Mouse (Mus musculus): ENCODE data around the gene Fam78a. TPM values are rescaled to one million over a fixed set of nuclear protein-coding genes. Genes with fewer than 3 reads are reported as not detected.
"Not testable (repeated sequence)": the region's sequence is repeated elsewhere in the genome, so short reads cannot be mapped to it uniquely, and the experiment has no call there.

Gene Fam78a
- total RNA-seq, 2 experiments from 2014 or later, result 9.0 to 9.7 TPM

DNA sequence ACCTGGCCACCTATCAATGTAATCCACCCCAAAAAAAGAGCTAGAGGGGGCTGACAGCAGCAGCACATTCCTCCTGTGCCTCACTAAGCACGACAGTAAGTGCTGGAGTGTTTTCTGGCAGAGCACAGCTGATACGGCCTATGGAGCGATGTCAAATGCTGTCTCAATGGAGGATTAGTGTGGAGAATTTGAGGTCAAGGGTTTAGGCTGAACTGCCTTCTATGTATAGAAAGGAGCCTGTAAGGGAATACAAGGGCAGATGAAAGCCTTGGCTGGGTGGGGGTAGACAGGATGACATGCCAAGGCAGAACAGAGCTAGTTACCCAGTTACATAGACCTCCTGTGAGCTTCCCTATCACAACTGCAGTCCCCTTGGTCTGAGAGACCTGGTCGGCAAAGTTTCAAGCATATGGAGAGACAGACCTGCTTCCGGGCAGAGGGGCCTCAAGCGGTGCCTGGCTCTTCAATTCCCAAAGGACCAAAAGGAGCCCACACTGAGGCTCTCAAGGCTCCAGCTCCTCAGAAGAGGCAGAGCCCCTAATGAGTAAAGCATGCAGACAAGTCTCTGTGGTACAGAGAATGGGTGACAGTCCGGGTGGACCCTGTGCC, 29.2 kb downstream of the Fam78a start:
- no peak for DNase-seq (ENCODE audit: extremely low spot score in 1 of 2, low spot score in 2 of 2)
- H3K4me3 ChIP-seq, result no peak overlapping the region
- intact Hi-C loops (cut with DNase I), result no loop called here
- TF ChIP-seq CTCF (IDR thresholded peaks at IDR 0.05), result no peak
- H3K27ac ChIP-seq, result no peak overlapping the region

DNA sequence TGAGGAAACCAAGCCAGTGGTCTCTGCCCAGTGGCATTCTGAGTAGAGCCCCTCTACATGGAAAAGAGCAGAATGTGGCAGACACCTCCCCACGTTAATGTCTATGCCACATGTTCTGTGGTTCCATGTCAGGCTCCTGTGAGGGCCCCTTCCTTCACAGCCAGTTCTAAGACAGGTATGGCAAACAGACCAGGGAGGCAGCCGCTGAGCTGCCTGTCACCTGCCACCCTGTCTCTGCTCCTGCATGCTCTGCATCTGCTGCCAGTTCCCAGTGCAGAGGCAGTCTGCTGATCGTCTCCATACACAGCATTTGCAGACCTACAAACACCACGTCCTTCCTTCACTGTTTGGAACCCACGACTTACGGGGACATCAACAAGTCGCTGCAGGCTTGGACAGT, 32.2 kb downstream of the Fam78a start:
- Histone ChIP-seq H3K4me3 (no peak overlapping the region), H3K27ac (no peak overlapping the region)
- TF ChIP-seq CTCF (IDR thresholded peaks at IDR 0.05), result no peak
- no peak for DNase-seq (ENCODE audit: extremely low spot score in 1 of 2, low spot score in 2 of 2)
- intact Hi-C loops (cut with DNase I), result no loop called here

GRCm38 (mm10) chr2:32051791-32052190, 32.9 kb downstream of the Fam78a start:
- no peak for TF ChIP-seq CTCF (IDR thresholded peaks at IDR 0.05)
- Histone ChIP-seq H3K27ac (no peak overlapping the region), H3K4me3 (no peak overlapping the region)
- intact Hi-C loops (cut with DNase I), result no loop called here
- DNase-seq (ENCODE audit: extremely low spot score in 1 of 2, low spot score in 2 of 2), result no peak

DNA sequence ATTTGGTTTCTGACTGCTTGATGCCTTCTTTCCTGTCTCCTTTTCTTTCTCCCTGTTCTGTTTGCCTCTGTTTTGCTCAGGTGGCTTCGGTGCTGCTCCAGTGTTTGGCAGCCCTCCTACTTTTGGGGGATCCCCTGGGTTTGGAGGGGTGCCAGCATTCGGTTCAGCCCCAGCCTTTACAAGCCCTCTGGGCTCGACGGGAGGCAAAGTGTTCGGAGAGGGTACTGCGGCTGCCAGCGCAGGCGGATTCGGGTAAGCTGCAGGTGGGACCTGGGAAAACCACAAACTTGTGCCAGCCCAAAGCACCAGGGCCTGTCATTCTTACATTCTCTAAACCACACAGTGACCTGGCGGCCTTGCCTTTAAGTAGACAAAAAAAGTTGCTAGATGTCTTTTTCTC, 37.3 kb downstream of the Fam78a start:
- no peak overlapping the region for H3K27ac ChIP-seq
- intact Hi-C loops (cut with DNase I), result no loop called here
- no peak for DNase-seq (ENCODE audit: extremely low spot score in 1 of 2, low spot score in 2 of 2)
- no peak for TF ChIP-seq CTCF (IDR thresholded peaks at IDR 0.05)
- no peak overlapping the region for H3K4me3 ChIP-seq

DNA sequence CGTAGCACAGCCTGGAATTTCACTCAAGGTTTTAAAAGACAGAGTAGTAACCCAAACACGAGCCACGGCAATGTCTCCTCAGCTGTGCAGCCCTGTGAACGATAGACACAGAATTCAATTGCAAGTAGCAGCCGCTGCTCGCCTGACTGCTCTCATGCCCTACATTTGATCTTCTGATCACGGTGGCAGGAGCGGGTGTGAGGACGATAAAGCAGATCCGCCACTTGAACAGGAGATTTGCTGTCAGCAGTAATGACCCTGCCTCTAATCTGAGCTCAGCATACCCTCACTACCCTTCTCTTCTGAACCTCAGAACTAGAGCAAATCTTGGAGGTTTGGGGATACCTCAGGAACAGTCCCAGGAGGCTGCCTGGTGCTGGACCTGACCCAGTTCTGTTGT, 38.6 kb downstream of the Fam78a start:
- TF ChIP-seq CTCF (IDR thresholded peaks at IDR 0.05), result no peak
- no peak overlapping the region for H3K27ac ChIP-seq
- no peak for DNase-seq (ENCODE audit: extremely low spot score in 1 of 2, low spot score in 2 of 2)
- no peak overlapping the region for H3K4me3 ChIP-seq
- intact Hi-C loops (cut with DNase I), result no loop called here

GRCm38 (mm10) chr2:32045375-32045774, 39.3 kb downstream of the Fam78a start:
- TF ChIP-seq CTCF (IDR thresholded peaks at IDR 0.05), result no peak
- intact Hi-C loops (cut with DNase I), result no loop called here
- DNase-seq (ENCODE audit: extremely low spot score in 1 of 2, low spot score in 2 of 2), result no peak
- Histone ChIP-seq H3K4me3 (no peak overlapping the region), H3K27ac (no peak overlapping the region)

DNA sequence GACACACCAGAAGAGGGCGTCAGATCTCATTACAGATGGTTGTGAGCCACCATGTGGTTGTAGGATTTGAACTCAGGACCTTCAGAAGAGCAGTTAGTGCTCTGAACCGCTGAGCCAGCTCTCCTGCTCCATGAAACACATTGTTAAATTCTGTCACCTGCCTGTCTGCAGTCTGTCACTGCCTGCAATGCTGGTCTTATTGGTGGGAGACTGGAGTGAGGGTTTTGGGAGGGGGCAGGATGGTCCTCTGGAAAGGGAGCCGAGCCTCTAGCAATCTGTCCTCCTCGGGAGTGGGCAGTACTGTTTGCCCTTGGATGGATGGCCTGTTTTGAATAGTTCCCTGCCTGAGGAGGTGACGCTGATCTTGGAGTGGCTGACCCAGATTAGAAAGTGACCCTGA, 40.8 kb downstream of the Fam78a start:
- no peak for DNase-seq (ENCODE audit: extremely low spot score in 1 of 2, low spot score in 2 of 2)
- peak; percentile 5; the same call in 1 of the 2 replicates for TF ChIP-seq CTCF (IDR thresholded peaks at IDR 0.05)
- Histone ChIP-seq H3K27ac (no peak overlapping the region), H3K4me3 (no peak overlapping the region)
- intact Hi-C loops (cut with DNase I), result no loop called here

- intact Hi-C loops (cut with DNase I), result no loop called here
- no peak for DNase-seq (ENCODE audit: extremely low spot score in 1 of 2, low spot score in 2 of 2)
- Histone ChIP-seq H3K27ac (no peak overlapping the region), H3K4me3 (no peak overlapping the region)
- no peak for TF ChIP-seq CTCF (IDR thresholded peaks at IDR 0.05)
Observed at GRCm38 (mm10) chr2:32041087-32041486, 43.6 kb downstream of the Fam78a start.

GRCm38 (mm10) chr2:32040646-32041045, 44.0 kb downstream of the Fam78a start:
- H3K27ac ChIP-seq; intact Hi-C loops (cut with DNase I); H3K4me3 ChIP-seq; DNase-seq (ENCODE audit: extremely low spot score in 1 of 2, low spot score in 2 of 2): not testable (repeated sequence)

DNA sequence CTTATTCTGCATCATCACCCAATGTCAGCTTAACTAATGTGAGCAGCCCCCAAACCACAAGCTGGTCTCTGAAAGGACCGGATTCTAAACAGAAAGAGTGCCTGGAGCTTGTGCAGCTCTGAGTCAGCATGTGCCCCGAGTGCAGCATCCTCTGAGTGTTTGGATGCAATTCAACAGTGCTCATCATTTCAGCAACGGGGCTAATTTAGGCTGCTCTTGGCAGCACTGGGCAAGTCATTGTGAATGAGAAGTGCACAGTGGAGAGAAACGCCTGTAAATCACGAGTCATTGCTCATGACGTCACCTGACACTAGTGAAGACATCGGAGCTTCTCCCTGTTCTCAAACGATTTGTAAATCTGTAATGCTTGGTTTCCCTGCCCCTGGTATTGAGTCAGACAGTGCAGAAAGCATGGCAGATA, 46.0 kb downstream of the Fam78a start:
- no peak overlapping the region for H3K4me3 ChIP-seq
- intact Hi-C loops (cut with DNase I), result loop anchor here (5.0 kb wide), 1 partner anchor 94 kb away; no protein-coding TSS in a partner anchor
- DNase-seq (ENCODE audit: extremely low spot score in 1 of 2, low spot score in 2 of 2), result peak; percentile 45 to 48
- no peak for TF ChIP-seq CTCF (IDR thresholded peaks at IDR 0.05)
- peak overlapping the region; percentile 37 for H3K27ac ChIP-seq

- intact Hi-C loops (cut with DNase I), result loop anchor here (5.0 kb wide), 1 partner anchor 95 kb away; no protein-coding TSS in a partner anchor
- peak overlapping the region; percentile 37 for H3K27ac ChIP-seq
- no peak for TF ChIP-seq CTCF (IDR thresholded peaks at IDR 0.05)
- H3K4me3 ChIP-seq, result no peak overlapping the region
- DNase-seq (ENCODE audit: extremely low spot score in 1 of 2, low spot score in 2 of 2), result no peak
Observed at GRCm38 (mm10) chr2:32037279-32037858, 47.3 kb downstream of the Fam78a start.

- no peak overlapping the region for H3K4me3 ChIP-seq
- H3K27ac ChIP-seq, result no peak overlapping the region
- intact Hi-C loops (cut with DNase I), result no loop called here
- no peak for TF ChIP-seq CTCF (IDR thresholded peaks at IDR 0.05)
- DNase-seq (ENCODE audit: extremely low spot score in 1 of 2, low spot score in 2 of 2), result no peak
Observed at GRCm38 (mm10) chr2:32034206-32034605, 50.5 kb downstream of the Fam78a start.

GRCm38 (mm10) chr2:32033436-32033835, 51.2 kb downstream of the Fam78a start:
- Histone ChIP-seq H3K27ac (no peak overlapping the region), H3K4me3 (no peak overlapping the region)
- intact Hi-C loops (cut with DNase I), result no loop called here
- no peak for TF ChIP-seq CTCF (IDR thresholded peaks at IDR 0.05)
- DNase-seq (ENCODE audit: extremely low spot score in 1 of 2, low spot score in 2 of 2), result no peak

All from left cerebral cortex, adult 2 months (tissue).